Mouse (Mus musculus): ENCODE measurements at regions not wholly inside any gene's neighbourhood (a gene's known extent, or its start where the extent isn't known, plus 50 kb on each side); places are given as distances from the start of the nearest gene placed in this dataset.
A peak's percentile ranks its signal among the peaks of the same experiment; 100 is the strongest.

DNA sequence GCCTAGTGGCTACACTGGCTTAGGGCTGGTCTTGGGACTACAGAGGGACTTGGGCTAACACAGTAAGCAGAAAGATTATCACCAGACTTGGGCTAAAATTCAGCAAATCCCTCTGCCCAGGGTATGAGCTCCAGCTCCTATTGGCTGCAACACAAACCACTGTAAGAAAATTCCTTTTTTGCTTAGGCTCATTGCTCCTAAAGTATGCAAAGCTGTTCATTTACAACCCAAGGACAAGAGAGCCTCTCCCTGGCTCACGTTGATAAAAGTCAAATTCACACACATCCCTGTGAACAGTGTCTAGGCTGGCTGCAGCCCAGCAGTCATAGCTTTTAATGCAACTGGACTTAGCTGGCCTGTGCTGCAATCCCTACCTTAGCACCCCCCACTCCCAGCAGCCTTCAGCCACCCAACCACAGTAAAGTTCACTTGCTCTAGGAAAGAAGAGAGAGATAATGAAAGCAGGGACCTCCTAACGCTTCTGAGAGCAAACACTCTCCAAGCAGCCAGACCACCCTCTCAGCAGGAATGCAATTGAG lies 247.6 kb downstream of the Tgfb2 start:
- WGBS, result 24% methylated on average over 2 of the region's 2 CpGs

DNA sequence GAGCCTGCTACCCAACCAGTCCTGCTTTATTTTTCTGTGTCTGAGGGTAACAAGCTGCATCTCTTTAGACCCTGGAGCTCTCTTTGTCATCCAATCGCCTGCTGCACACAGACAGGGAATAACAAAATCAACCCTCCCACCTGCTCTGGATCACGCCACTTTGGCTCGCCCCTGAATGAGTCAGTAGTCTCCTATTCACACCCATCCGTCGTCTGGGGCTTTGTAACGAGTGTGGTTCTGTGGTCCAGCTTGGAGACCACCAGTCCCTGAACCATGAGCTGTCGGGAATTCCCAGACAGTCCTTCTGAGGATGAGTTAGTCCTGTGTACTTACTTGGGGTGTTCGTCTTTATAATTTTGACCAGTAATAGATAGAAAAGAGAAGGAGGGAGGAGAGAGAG lies 248.7 kb downstream of the Tgfb2 start:
- Histone ChIP-seq H3K4me1 (ENCODE audit: control insufficient read depth, insufficient read depth, low read length) (peaks cover 5% of the 10 kb centered on the region; the same call in 1 of the 2 replicates), H3K27me3 (replicated peaks; ENCODE audit: control insufficient read depth, insufficient read depth, low read length) (no peaks in the 10 kb centered on the region)
- DNase-seq, result no peak

More for the DNA sequence above, 247.6 kb downstream of the Tgfb2 start:
- DNase-seq, result peak; percentile 23
- H3K27ac ChIP-seq (ENCODE audit: insufficient read depth, low read depth, low read length), result no peak overlapping the region
- H3K27me3 ChIP-seq (replicated peaks; ENCODE audit: control insufficient read depth, insufficient read depth, low read length), result no peaks in the 10 kb centered on the region
- peaks cover 5% of the 10 kb centered on the region; the same call in 1 of the 2 replicates for H3K4me1 ChIP-seq (ENCODE audit: control insufficient read depth, insufficient read depth, low read length)
- H3K36me3 ChIP-seq (ENCODE audit: control insufficient read depth, insufficient read depth, low read length), result no peaks in the 10 kb centered on the region
- H3K4me3 ChIP-seq (ENCODE audit: insufficient read depth, low read depth, low read length), result no peak overlapping the region
- no peak for TF ChIP-seq POLR2A (IDR thresholded peaks at IDR 0.05; ENCODE audit: low read depth, low read length)
- no peak for TF ChIP-seq CTCF (conservative IDR thresholded peaks at IDR 0.05; ENCODE audit: insufficient read depth, insufficient read length, low read depth, low read length)

DNA sequence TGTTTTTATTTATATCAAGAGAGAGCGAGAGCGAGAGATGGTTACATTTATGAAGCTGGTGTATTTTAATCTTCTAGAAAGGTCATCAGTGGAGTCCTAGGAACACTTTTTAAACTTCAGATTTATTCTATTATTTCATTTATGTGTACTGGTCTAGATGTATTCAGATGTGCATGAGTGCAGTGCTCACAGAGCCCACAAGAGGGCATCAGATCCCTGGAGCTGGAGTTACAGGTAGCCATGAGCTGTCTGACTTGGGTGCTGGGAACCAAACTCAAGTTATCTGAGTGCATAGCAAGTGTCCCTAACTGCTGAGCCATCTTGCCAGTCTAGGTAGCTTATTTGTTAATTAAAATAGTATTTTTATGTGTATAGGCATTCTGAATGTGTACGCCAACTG lies 249.7 kb downstream of the Tgfb2 start:
- WGBS, result 98% methylated on average over 3 of the region's 3 CpGs
- no peaks in the 10 kb centered on the region for H3K27me3 ChIP-seq (replicated peaks; ENCODE audit: control insufficient read depth, insufficient read depth, low read length)
- no peak overlapping the region for H3K4me3 ChIP-seq (ENCODE audit: insufficient read depth, low read depth, low read length)
- no peak overlapping the region for H3K27ac ChIP-seq (ENCODE audit: insufficient read depth, low read depth, low read length)
- no peak for TF ChIP-seq POLR2A (IDR thresholded peaks at IDR 0.05; ENCODE audit: low read depth, low read length)
- TF ChIP-seq CTCF (conservative IDR thresholded peaks at IDR 0.05; ENCODE audit: insufficient read depth, insufficient read length, low read depth, low read length), result peak; percentile 50
- DNase-seq, result peak; percentile 29
- peaks cover 5% of the 10 kb centered on the region; the same call in 1 of the 2 replicates for H3K4me1 ChIP-seq (ENCODE audit: control insufficient read depth, insufficient read depth, low read length)
- no peaks in the 10 kb centered on the region for H3K36me3 ChIP-seq (ENCODE audit: control insufficient read depth, insufficient read depth, low read length)

More for the DNA sequence above, 248.7 kb downstream of the Tgfb2 start:
- no peak for TF ChIP-seq CTCF (conservative IDR thresholded peaks at IDR 0.05; ENCODE audit: insufficient read depth, insufficient read length, low read depth, low read length)
- TF ChIP-seq POLR2A (IDR thresholded peaks at IDR 0.05; ENCODE audit: low read depth, low read length), result no peak
- H3K27ac ChIP-seq (ENCODE audit: insufficient read depth, low read depth, low read length), result no peak overlapping the region
- H3K36me3 ChIP-seq (ENCODE audit: control insufficient read depth, insufficient read depth, low read length), result no peaks in the 10 kb centered on the region
- no peak overlapping the region for H3K4me3 ChIP-seq (ENCODE audit: insufficient read depth, low read depth, low read length)
- 84% methylated on average over 8 of the region's 8 CpGs for WGBS

DNA sequence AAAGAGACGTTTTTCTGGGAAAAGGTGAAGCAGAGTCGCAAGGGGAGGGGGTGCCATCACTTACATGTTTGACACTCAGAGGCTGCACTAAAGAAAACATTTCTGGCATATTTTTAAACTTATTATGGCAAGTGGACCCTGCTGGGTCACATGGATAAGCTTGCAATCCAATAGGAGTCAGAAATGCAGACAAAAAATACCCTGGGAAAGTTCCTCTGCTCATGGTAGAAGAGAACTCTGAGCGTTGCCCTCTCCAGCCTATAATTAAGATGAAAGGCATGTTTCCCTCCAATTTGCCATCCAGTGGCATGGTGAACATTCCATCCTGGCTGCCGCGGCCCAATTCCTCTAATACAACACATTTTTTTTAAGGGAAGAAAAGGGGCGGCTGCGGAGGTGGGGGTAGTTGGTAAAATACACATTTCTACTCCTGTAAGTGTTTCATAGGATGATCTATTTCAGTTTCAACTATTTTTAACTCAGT lies 250.6 kb downstream of the Tgfb2 start:
- H3K27me3 ChIP-seq (replicated peaks; ENCODE audit: control insufficient read depth, insufficient read depth, low read length), result no peaks in the 10 kb centered on the region
- peaks cover 5% of the 10 kb centered on the region; the same call in 1 of the 2 replicates for H3K4me1 ChIP-seq (ENCODE audit: control insufficient read depth, insufficient read depth, low read length)
- WGBS, result 72% methylated on average over 7 of the region's 7 CpGs
- H3K36me3 ChIP-seq (ENCODE audit: control insufficient read depth, insufficient read depth, low read length), result no peaks in the 10 kb centered on the region
- H3K4me3 ChIP-seq (ENCODE audit: insufficient read depth, low read depth, low read length), result no peak overlapping the region
- TF ChIP-seq POLR2A (IDR thresholded peaks at IDR 0.05; ENCODE audit: low read depth, low read length), result no peak
- TF ChIP-seq CTCF (conservative IDR thresholded peaks at IDR 0.05; ENCODE audit: insufficient read depth, insufficient read length, low read depth, low read length), result no peak
- H3K27ac ChIP-seq (ENCODE audit: insufficient read depth, low read depth, low read length), result no peak overlapping the region
- no peak for DNase-seq

GRCm38 (mm10) chr1:186454393-186455085 lies 251.2 kb downstream of the Tgfb2 start:
- H3K36me3 ChIP-seq (ENCODE audit: control insufficient read depth, insufficient read depth, low read length), result no peaks in the 10 kb centered on the region
- peaks cover 5% of the 10 kb centered on the region; the same call in 1 of the 2 replicates for H3K4me1 ChIP-seq (ENCODE audit: control insufficient read depth, insufficient read depth, low read length)
- DNase-seq, result no peak
- 28% methylated on average over 4 of the region's 4 CpGs for WGBS
- no peak overlapping the region for H3K27ac ChIP-seq (ENCODE audit: insufficient read depth, low read depth, low read length)
- H3K27me3 ChIP-seq (replicated peaks; ENCODE audit: control insufficient read depth, insufficient read depth, low read length), result no peaks in the 10 kb centered on the region
- TF ChIP-seq CTCF (conservative IDR thresholded peaks at IDR 0.05; ENCODE audit: insufficient read depth, insufficient read length, low read depth, low read length) (no peak), POLR2A (IDR thresholded peaks at IDR 0.05; ENCODE audit: low read depth, low read length) (no peak)
- no peak overlapping the region for H3K4me3 ChIP-seq (ENCODE audit: insufficient read depth, low read depth, low read length)

DNA sequence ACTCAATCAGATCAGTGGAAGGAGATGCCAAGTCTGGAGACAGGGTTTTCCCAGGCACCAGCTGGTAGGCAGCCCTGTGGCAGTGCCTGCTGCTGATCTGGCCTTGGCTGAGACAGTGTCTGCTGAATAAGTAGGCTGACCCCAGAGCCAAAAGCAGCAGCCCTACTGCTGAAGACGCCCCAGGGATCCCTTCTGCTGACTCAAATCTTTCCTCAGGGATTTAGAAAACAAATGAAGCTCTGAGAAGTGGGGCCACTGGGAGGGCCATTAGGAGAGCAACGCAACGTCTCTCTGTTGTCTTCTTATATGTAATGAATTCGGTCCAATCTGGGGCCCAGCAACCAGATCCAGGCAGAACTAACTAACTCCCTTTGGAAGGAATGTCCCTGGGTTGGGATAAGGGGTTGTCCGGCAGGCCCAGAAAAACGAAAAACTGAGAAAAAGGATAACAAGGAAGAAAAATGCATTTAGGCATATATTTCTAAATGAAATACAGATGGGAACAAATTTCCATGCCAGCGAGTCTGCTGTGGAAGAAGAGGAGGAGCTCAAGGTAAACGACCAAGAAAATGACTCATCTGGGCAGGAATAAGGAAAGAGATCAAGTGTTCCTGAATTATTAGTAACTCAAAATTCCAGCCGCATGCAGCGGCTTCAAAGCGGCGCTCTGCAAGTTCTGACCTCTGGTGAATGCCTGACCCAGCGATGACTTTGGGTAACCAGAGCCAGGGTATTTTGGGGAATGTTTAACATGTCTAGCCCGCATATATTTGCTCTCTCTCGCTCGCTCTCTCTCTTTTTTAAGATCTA lies 256.7 kb downstream of the Tgfb2 start:
- H3K36me3 ChIP-seq (ENCODE audit: control insufficient read depth, insufficient read depth, low read length), result no peaks in the 10 kb centered on the region
- no peak overlapping the region for H3K4me3 ChIP-seq (ENCODE audit: insufficient read depth, low read depth, low read length)
- no peaks in the 10 kb centered on the region for H3K4me1 ChIP-seq (ENCODE audit: control insufficient read depth, insufficient read depth, low read length)
- 36% methylated on average over 16 of the region's 16 CpGs for WGBS
- no peak overlapping the region for H3K27ac ChIP-seq (ENCODE audit: insufficient read depth, low read depth, low read length)
- TF ChIP-seq CTCF (conservative IDR thresholded peaks at IDR 0.05; ENCODE audit: insufficient read depth, insufficient read length, low read depth, low read length) (no peak), POLR2A (IDR thresholded peaks at IDR 0.05; ENCODE audit: low read depth, low read length) (no peak)
- H3K27me3 ChIP-seq (replicated peaks; ENCODE audit: control insufficient read depth, insufficient read depth, low read length), result no peaks in the 10 kb centered on the region
- DNase-seq, result peak; percentile 25

- Histone ChIP-seq H3K27me3 (replicated peaks; ENCODE audit: control insufficient read depth, insufficient read depth, low read length) (no peaks in the 10 kb centered on the region), H3K27ac (ENCODE audit: insufficient read depth, low read depth, low read length) (no peak overlapping the region), H3K36me3 (ENCODE audit: control insufficient read depth, insufficient read depth, low read length) (no peaks in the 10 kb centered on the region), H3K4me3 (ENCODE audit: insufficient read depth, low read depth, low read length) (no peak overlapping the region), H3K4me1 (ENCODE audit: control insufficient read depth, insufficient read depth, low read length) (no peaks in the 10 kb centered on the region)
- WGBS, result 66% methylated on average over 1 of the region's 1 CpGs
- TF ChIP-seq CTCF (conservative IDR thresholded peaks at IDR 0.05; ENCODE audit: insufficient read depth, insufficient read length, low read depth, low read length) (no peak), POLR2A (IDR thresholded peaks at IDR 0.05; ENCODE audit: low read depth, low read length) (no peak)
- DNase-seq, result no peak
These were observed 258.3 kb downstream of the Tgfb2 start for GRCm38 (mm10) chr1:186447521-186447920.

All from kidney, adult 2 months (tissue).